Mouse (Mus musculus) liver, embryonic 16.5 days (tissue): ENCODE data around the gene Alcam. TPM values are rescaled to one million over a fixed set of nuclear protein-coding genes. Genes with fewer than 3 reads are reported as not detected.

Experiments used
- ATAC-seq: fragments of 200-750 bp; cut with Nextera tagmentation; 2 replicates; pipeline ENCODE4 v1.8.0; 2017; ENCODE audit warnings: low read depth, mild to moderate bottlenecking, moderate number of reproducible peaks, moderate library complexity
- H3K27ac ChIP-seq: fragments of 300-500 bp; sonication (generic); 2 replicates; pipeline ENCODE4 v1.5.1; 2014; ENCODE audit warnings: mild to moderate bottlenecking, low read length
- H3K27me3 ChIP-seq: fragments of 300-500 bp; sonication (generic); 2 replicates; pipeline ENCODE4 v1.6.1; 2014; ENCODE audit warnings: low read depth, low read length, mixed read lengths; ENCODE audit not compliant: control insufficient read depth, insufficient read depth
- H3K36me3 ChIP-seq: fragments of 300-500 bp; sonication (generic); 2 replicates; pipeline ENCODE4 v1.6.1; 2014; ENCODE audit warnings: mild to moderate bottlenecking; ENCODE audit not compliant: control insufficient read depth, insufficient read depth
- H3K4me1 ChIP-seq: fragments of 300-500 bp; sonication (generic); 2 replicates; pipeline ENCODE4 v1.6.1; 2014; ENCODE audit warnings: low read depth, low read length, mixed read lengths; ENCODE audit not compliant: control insufficient read depth
- H3K4me2 ChIP-seq: fragments of 300-500 bp; sonication (generic); 2 replicates; pipeline ENCODE4 v1.6.1; 2014; ENCODE audit warnings: low read depth, low read length, mixed read lengths
- H3K4me3 ChIP-seq: fragments of 300-500 bp; sonication (generic); 2 replicates; pipeline ENCODE4 v1.5.1; 2014; ENCODE audit warnings: low read depth, mild to moderate bottlenecking, low read length
- H3K9ac ChIP-seq: fragments of 300-500 bp; sonication (generic); 2 replicates; pipeline ENCODE4 v1.6.1; 2014; ENCODE audit warnings: low read depth, low read length
- H3K9me3 ChIP-seq: fragments of 300-500 bp; sonication (generic); replicated peaks from 2 replicates; pipeline ENCODE4 v1.6.1; 2016; ENCODE audit warnings: low read length; ENCODE audit not compliant: control insufficient read depth
- WGBS: fragments of 180-500 bp; shearing (Covaris S2); extraction: QIAGEN DNeasy Blood & Tissue Kit; methylation state at CpG from one replicate; pipeline ENCODE4 v1.1.7; 2014; ENCODE audit not compliant: insufficient replicate concordance; 5-methylcytosine and 5-hydroxymethylcytosine counted together
- polyA plus RNA-seq: library from polyadenylated mRNA; unstranded; fragments of >200 nt; fragmentation: Nextera tagmentation; extraction: Ambion mirVana; gene quantifications from 2 replicates; pipeline ENCODE4 v1.2.1, GENCODE M21; 2015

Alcam gene
- 8.6 and 9.8 TPM in 2 replicates for polyA plus RNA-seq

DNA sequence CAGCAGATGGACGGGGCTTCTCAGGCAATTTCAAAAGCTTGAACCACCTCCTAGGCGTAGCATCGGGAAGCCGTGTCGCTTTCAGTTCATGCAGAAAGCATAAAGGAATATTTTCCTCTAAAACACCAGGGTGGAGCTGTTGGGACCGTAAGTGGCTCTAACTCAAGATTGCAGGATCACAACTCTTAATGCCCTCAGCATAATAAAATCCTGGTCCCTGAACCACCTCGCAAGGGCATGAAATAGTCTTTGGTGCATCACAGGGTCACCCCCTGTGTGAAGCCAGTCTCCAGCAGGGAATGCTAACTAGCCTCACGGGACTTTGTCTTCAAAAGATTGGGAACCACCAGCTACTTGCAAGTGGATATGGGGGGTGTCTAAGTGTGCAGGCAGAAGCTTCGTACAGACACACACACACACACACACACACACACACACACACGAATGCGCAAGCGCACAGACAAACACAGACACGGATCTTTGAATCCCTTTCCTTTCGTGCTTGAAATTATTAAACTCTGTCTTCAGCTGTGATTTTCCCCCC lies at the start of gene Alcam:
TSS of gene Alcam (minus strand) at position 104 of the 544 bp plus-strand sequence.
- Histone ChIP-seq H3K4me1 (no peaks in the 10 kb centered on the region), H3K4me3 (peak within 1 kb of the TSS; percentile 60), H3K27ac (no peak within 1 kb of the TSS), H3K9me3 (no peaks in the 10 kb centered on the region), H3K36me3 (no peaks in the 10 kb centered on the region), H3K27me3 (peaks cover 25% of the 10 kb centered on the region), H3K9ac (0 out of 2 replicates have a peak within 1 kb of the TSS, but pooled peaks have one; percentile 6), H3K4me2 (peak within 1 kb of the TSS; percentile 63)
- no peak for ATAC-seq
- 3% methylated on average over 14 of the region's 14 CpGs for WGBS

DNA sequence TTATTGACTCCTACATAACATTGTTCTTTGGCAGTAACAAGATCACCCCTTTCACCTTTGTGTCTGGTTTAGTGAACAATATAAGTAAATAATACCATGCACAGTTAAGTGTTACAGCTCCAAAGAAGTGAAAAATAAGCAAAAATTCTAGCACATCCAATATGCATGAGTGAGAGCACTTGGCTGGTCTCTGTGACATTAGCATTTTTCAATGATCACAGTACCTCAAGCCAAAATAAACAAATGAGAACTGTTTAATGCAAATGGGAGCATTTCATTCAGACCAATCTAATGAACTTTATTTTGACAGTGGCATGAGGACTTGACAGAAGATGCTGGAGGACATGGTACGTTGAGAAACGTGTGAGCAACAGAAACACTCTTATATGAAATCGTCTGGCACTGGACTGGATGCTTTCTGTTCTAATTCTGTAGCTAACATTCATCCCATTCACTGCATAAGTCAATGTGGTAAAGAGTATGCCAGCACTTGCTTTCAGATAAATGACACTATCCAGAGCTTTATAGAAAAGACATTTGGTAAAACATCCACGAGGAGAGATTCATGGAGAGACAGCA lies 45.0 kb upstream of the Alcam start:
- Histone ChIP-seq H3K27ac (no peak overlapping the region), H3K4me3 (no peak overlapping the region), H3K9ac (no peak overlapping the region), H3K27me3 (no peaks in the 10 kb centered on the region), H3K4me2 (no peak overlapping the region), H3K36me3 (no peaks in the 10 kb centered on the region), H3K9me3 (no peaks in the 10 kb centered on the region), H3K4me1 (no peaks in the 10 kb centered on the region)
- no peak for ATAC-seq
- 50% methylated on average over 4 of the region's 4 CpGs for WGBS

DNA sequence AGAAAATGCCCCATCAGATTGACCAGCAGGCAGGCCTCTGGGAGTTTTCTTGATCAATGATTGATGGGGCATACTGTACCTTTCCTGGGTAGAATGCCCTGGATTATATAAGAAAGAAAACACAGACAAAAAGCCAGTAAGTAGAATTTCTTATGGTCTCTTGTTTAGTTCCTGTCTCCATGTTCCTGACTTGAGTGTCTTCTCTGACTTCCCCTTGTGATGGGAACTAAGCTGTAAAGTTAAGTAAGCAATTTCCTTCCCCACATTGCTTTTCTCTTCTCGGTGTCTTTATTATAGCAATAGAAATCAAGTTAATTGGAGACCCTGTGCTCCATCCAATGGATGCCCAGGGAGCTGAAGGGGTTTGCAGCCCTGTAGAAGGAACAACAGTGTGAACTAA lies 36.7 kb upstream of the Alcam start:
- ATAC-seq: no peak
- no peaks in the 10 kb centered on the region for H3K9me3 ChIP-seq
- WGBS: 24% methylated on average over 1 of the region's 1 CpGs
- no peak overlapping the region for H3K4me3 ChIP-seq
- no peak overlapping the region for H3K27ac ChIP-seq
- H3K9ac ChIP-seq: no peak overlapping the region
- no peaks in the 10 kb centered on the region for H3K36me3 ChIP-seq
- H3K4me1 ChIP-seq: no peaks in the 10 kb centered on the region
- H3K27me3 ChIP-seq: no peaks in the 10 kb centered on the region
- no peak overlapping the region for H3K4me2 ChIP-seq

DNA sequence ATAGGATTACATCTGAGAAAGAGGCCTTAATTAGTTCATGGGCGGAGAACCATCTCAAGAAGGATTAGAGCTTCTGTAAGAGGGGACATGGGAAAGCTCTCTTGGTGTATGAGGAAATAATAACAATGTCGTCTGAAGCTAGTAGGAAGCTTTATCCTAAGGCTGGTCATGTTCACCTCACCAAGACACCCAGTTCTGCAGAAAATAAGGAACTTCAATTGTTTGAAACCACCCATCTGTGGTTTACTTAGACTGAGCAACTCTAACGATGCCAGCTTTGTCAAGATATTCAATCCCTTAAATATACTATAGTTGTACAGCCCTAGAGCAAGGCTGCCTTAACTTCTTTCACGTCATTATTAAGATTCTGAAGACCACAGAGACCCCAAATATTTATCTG lies 20.4 kb upstream of the Alcam start:
- no peak for ATAC-seq
- Histone ChIP-seq H3K9ac (no peak overlapping the region), H3K4me1 (no peaks in the 10 kb centered on the region), H3K27me3 (no peaks in the 10 kb centered on the region), H3K9me3 (no peaks in the 10 kb centered on the region), H3K36me3 (no peaks in the 10 kb centered on the region), H3K27ac (no peak overlapping the region), H3K4me2 (no peak overlapping the region), H3K4me3 (no peak overlapping the region)
- WGBS: 27% methylated on average over 4 of the region's 4 CpGs

DNA sequence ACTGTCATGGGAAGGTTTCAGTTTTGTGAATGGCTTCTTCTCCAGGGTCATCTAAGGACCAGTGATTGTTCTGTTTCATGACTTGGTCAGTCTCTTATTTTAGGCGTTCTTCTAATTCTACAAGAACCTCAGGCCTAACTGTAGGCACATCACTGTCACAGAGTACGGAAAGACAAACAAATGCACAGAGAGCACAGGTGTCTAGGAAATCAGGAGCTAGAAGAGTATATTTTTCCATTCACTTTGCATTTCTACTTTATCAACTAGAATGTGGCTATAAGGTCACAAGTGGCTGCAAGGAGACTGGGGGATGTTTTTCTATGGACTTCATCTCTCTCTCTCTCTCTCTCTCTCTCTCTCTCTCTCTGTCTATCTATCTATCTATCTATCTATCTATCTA lies 19.2 kb upstream of the Alcam start:
- no peaks in the 10 kb centered on the region for H3K4me1 ChIP-seq
- no peaks in the 10 kb centered on the region for H3K27me3 ChIP-seq
- H3K9ac ChIP-seq: no peak overlapping the region
- 56% methylated on average over 2 of the region's 2 CpGs for WGBS
- no peaks in the 10 kb centered on the region for H3K36me3 ChIP-seq
- H3K27ac ChIP-seq: no peak overlapping the region
- H3K9me3 ChIP-seq: no peaks in the 10 kb centered on the region
- no peak overlapping the region for H3K4me2 ChIP-seq
- H3K4me3 ChIP-seq: no peak overlapping the region
- no peak for ATAC-seq

DNA sequence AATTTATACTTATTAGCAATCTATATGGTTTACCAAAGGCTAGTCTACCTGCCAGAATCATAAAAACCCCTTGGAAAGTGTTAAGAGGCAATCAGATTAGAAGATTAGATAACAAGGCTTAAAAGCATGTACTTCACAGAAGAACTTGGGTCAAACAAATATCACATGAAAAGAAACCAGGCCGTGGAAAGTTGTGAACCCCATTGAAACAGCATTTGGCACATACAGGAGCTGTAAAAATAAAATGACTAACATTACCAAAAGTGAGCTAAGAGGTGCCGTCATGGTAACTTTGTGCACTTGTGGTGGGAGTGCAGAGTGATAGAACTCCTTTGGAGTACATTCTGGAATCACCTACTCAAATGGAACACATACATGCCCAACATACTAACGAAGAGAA lies 18.8 kb upstream of the Alcam start:
- Histone ChIP-seq H3K4me2 (no peak overlapping the region), H3K27ac (no peak overlapping the region), H3K4me1 (no peaks in the 10 kb centered on the region), H3K36me3 (no peaks in the 10 kb centered on the region), H3K9me3 (no peaks in the 10 kb centered on the region), H3K9ac (no peak overlapping the region), H3K27me3 (no peaks in the 10 kb centered on the region), H3K4me3 (no peak overlapping the region)
- no peak for ATAC-seq
- 59% methylated on average over 3 of the region's 3 CpGs for WGBS

DNA sequence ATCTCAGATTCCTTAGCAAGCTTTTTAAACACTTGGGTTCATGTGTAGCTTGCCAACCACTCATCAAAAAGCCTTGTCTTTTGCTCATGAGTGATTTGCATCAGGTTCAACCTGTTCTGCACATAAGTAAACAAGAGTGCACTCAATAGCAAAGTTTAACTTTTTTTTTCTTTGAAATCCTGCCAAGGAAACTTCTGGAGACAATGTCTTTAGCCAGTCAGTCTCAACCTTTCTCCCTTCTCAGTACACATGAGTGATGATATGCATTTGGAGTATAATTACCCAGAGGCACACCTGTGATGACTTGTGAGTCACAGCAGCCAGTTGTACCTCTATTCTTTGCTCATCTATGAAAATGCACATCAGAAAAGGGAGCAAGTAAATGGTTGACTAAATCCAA lies 18.2 kb upstream of the Alcam start:
- Histone ChIP-seq H3K27me3 (no peaks in the 10 kb centered on the region), H3K36me3 (no peaks in the 10 kb centered on the region), H3K4me1 (no peaks in the 10 kb centered on the region), H3K4me2 (no peak overlapping the region), H3K9me3 (no peaks in the 10 kb centered on the region), H3K4me3 (no peak overlapping the region), H3K9ac (no peak overlapping the region), H3K27ac (no peak overlapping the region)
- ATAC-seq: no peak

DNA sequence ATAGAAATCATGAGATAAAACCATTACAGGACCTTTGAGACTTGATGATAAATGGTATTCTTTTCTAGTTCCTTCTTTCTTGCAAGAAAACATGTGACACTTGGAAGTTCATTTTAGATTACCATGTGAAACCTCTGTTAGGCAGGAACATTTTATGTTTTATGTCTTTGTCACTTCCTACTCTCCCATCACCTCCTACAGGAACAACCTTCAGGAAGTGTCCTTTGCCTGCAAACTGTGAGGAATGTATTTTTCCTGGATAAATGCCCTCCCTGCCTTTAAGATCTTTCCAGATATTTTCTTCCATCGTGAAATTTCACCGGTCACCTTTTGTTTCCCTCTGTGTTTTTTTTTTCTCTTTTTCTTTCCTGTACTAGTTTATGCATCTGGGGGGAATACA lies 17.0 kb upstream of the Alcam start:
- Histone ChIP-seq H3K4me2 (no peak overlapping the region), H3K9me3 (no peaks in the 10 kb centered on the region), H3K4me1 (no peaks in the 10 kb centered on the region), H3K4me3 (no peak overlapping the region), H3K27me3 (no peaks in the 10 kb centered on the region), H3K9ac (no peak overlapping the region), H3K36me3 (no peaks in the 10 kb centered on the region), H3K27ac (no peak overlapping the region)
- ATAC-seq: no peak
- WGBS: 66% methylated on average over 2 of the region's 2 CpGs

DNA sequence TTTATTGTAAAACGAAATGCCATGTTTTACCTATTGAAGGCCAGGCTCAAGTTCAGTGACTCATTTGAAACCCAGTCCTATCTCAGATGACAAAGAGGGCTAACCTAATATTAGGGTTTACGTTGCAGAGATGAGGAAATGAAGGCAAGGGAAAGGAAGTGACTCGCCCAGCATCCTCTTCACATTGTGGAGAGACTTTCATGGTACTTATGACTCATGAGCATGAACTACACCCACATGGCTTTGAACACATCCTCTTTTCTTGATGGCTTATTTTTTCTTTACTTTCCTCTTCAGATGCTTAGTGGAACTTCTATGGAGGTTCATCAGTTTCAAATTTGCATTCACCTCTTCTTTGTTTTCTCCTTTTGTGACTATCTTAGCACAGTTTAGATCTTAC lies 16.4 kb upstream of the Alcam start:
- Histone ChIP-seq H3K27me3 (no peaks in the 10 kb centered on the region), H3K27ac (no peak overlapping the region), H3K4me3 (no peak overlapping the region), H3K36me3 (no peaks in the 10 kb centered on the region), H3K9ac (no peak overlapping the region), H3K9me3 (no peaks in the 10 kb centered on the region), H3K4me2 (no peak overlapping the region), H3K4me1 (no peaks in the 10 kb centered on the region)
- 0 out of 2 replicates have a peak, but pooled peaks have one; percentile 24 for ATAC-seq
- WGBS: 35% methylated on average over 3 of the region's 3 CpGs
